Mouse (Mus musculus) central nervous system, embryonic 18 days (tissue): ENCODE results near the gene Spaca6. TPM values are rescaled to one million over a fixed set of nuclear protein-coding genes. Genes with fewer than 3 reads are reported as not detected.

Experiments used
- polyA plus RNA-seq: library from polyadenylated mRNA; depleted of rRNA; stranded (reverse); fragments of >200 nt; gene quantifications from 2 replicates; pipeline ENCODE4 v1.2.3, GENCODE M21; 2012; rRNA removed

The Spaca6 gene
- 50.8 and 53.0 TPM in 2 replicates for polyA plus RNA-seq

DNA sequence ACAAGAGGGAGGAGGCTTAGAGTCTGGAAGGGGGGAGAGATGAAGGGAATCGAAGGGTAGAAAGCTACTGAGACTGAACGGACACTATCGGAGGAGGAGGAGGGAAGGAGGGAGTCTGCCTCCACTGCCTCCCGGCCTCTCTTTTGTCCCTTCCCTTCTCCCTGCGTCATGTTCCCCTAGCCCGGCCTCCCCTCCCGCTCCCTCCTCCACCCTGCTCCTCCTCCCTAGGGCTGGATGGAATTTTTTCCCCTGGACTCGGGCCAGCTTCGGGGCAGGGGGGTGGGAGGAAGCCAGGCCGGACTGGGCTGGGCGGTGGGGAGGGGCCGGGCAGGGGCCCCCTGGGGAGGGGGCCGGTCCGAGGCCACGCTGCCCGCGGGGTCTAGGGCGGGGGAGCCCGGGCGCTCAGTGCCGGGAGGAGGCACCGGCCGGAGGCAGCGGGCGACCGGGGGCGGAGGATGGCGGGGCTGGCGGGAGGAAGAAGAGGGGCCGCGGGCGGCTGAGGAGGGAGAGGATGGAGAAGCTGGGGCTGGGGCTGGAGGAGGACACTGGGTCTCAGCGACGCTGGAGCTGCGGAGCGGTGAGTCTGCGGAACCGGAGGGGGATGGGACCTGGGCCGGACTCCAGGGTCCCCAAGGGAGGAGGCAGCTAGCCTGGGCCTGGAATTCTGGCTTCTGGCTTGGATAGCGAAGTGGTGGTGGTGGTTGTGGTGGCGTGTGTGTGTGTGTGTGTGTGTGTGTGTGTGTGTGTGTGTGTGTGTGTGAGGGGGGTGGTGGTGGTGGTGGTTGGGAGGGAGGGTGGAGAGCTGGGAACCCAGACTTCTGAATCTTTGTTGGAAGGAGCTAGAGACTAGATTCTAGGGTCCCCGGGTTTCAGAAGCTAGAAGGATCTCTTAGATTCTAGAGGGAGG, at the start of gene Spaca6:
TSS of gene Spaca6 (plus strand) at position 408 of the 907 bp plus-strand sequence.

DNA sequence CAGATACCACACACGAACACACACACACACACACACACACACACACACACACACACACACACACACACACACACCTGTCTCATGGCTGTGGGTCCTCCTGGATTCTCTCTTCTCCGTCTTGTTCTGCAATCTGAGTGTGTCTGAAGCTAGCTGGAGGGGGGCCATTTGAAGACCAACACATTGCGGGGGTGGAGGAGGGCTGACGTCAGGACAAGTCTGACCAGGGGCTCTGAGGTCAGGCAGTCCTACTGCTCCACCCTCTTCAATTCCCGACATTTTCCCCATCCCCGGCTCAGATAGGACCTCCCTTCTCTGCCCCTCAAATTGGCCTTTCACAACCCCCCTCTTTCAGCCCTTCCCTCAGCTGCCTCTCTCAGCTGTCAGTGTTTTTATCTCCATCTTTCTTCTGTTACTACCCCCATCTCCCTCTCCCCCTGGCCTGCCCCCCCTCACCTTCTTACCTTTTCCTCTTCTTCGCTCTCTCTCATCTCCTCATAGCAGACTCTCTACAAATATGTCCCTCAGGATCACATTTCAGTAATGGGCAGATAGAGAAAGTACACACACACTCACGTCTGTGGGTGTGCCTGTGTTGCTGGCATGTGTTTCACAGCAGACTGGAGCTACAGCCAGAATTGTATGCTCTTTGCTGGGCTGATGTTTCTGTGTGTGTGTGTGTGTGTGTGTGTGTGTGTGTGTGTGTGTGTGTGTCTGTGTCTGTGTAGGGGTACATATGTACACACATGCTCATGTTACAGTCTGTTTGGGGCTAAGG, 28.3 kb downstream of the Spaca6 start, which contains the start of gene Has1:
TSS of gene Has1 (minus strand) at position 142 of the 775 bp plus-strand sequence.

GRCm38 (mm10) chr17:17883840-17884239, 56.9 kb downstream of the Spaca6 start, which contains the start of gene Fpr1:
TSS of gene Fpr1 (minus strand) at chr17:17883940.

GRCm38 (mm10) chr17:17887774-17888248, 60.9 kb downstream of the Spaca6 start, which contains the start of the genes Fpr2 and Fpr3:
TSS of gene Fpr2 (plus strand) at chr17:17887824.
TSS of gene Fpr3 (plus strand) at chr17:17887852.

Other genes with a start within 250 kb of the Spaca6 start
- 11.4 and 12.0 TPM in 2 replicates for gene Lnpep, start 202.1 kb upstream of the Spaca6 start, polyA plus RNA-seq
- not detected in 2 replicates for gene Vmn2r90, start 123.4 kb upstream of the Spaca6 start, polyA plus RNA-seq
- 0.63 and 1.5 TPM in 2 replicates for gene Has1, start 28.0 kb downstream of the Spaca6 start, polyA plus RNA-seq
- gene Fpr1, start 56.8 kb downstream of the Spaca6 start, polyA plus RNA-seq = 0.11 and 0.14 TPM in 2 replicates
- gene Fpr2, start 60.7 kb downstream of the Spaca6 start, polyA plus RNA-seq = 0.48 and 0.72 TPM in 2 replicates
- not detected in 2 replicates for gene Fpr3, start 60.7 kb downstream of the Spaca6 start, polyA plus RNA-seq
- gene Fpr-rs4, start 194.6 kb downstream of the Spaca6 start, polyA plus RNA-seq = not detected in 2 replicates
- gene Vmn2r124, start 222.3 kb downstream of the Spaca6 start, polyA plus RNA-seq = not detected in 2 replicates